Mouse (Mus musculus) heart, postnatal 0 days (tissue): ENCODE measurements around the gene Eif3g.

Experiments used
- CTCF ChIP-seq: IDR thresholded peaks from 2 replicates; pipeline ENCODE4 v1.5.1; 2016; ENCODE audit warnings: antibody characterized with exemption, control low read depth, low read depth
- EP300 ChIP-seq: IDR thresholded peaks from 2 replicates; pipeline ENCODE4 v1.6.1; 2016; ENCODE audit warnings: antibody characterized with exemption, low read depth

DNA sequence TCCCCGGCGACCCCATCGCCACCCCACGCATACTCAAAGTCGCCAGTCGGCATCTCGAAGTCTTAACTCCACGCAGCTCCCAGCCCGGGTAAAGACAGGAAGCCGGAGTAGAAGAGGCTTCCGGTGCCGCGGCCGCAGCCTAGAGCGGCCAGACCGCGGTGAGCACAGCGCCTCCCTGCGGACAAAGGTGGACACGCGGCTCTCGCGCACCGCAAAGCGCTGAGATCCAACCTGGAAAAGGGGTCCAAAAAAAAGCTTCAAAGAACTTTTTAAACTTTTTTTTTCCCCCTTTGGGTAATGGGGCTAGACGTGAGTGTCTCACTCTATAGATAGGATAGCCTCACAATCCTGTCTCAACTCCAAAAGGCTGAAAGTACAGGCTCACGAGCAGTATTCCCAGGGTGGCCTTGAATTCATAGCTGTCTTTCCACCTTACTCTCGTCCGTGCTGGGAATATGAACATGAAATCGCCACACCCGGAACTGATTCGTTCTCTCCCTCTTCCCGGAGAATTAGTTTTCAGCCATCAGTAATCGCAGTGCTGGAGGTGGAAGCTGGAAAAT is at the start of gene Eif3g:
- TF ChIP-seq CTCF (peak; percentile 89), EP300 (no peak)
